Comparison of ENCODE assay signal across 18 mouse cellular contexts in genomic region chr1:172759525-172759924, GRCm38 (mm10).
DNase-seq lines count a peak whose midpoint lies in the region.
"Had no signal": no experiment of that assay in that cellular context is flagged by ENCODE, and none has a peak within 500 bp of the region (broad histone marks: within the 10 kb centered on the region; RNA-seq: fewer than 3 reads in every experiment).

No protein-coding gene starts in this region.

- intact Hi-C loops in left cerebral cortex, postnatal 14 days (cut with DNase I): no loop called here

- peak; percentile 16 to 38 for DNase-seq in frontal cortex, adult 2 months (ENCODE audit: extremely low spot score in 1 of 2, low spot score in 1 of 2)
- no peak for DNase-seq in frontal cortex, postnatal 10 days (ENCODE audit: low spot score in 2 of 2)
- DNase-seq in left cerebral cortex, adult 11 months (ENCODE audit: low spot score): peak; percentile 7
- DNase-seq in left cerebral cortex, postnatal 14 days (ENCODE audit: low spot score in 2 of 2): no peak
- DNase-seq in right cerebral cortex, adult 18-20 months: peak; percentile 17
- no peak for DNase-seq in right cerebral cortex, postnatal 14 days
- peak; percentile 36 for DNase-seq in telencephalon, adult 2 months (ENCODE audit: low read depth, low spot score)
- DNase-seq: adrenal gland, postnatal 10 days; adrenal gland, postnatal 36 days; B cell, adult 2 months; cerebellum, adult 11 months; cerebellum, adult 2 months; cerebellum, adult 9-11 months; cerebellum, postnatal 25 days; forebrain, postnatal 0 days; gastrocnemius, adult 2 months; gastrocnemius, postnatal 14 days; heart, adult 11 months had no signal

Comparison
In these comparisons a context has a peak if more than half of its experiments do, and no peak if none do; other contexts are left out.
1. DNase-seq: peak in frontal cortex, adult 2 months (2 of 2), left cerebral cortex, adult 11 months (single experiment), right cerebral cortex, adult 18-20 months (single experiment) and telencephalon, adult 2 months (single experiment); none in frontal cortex, postnatal 10 days (0 of 2), left cerebral cortex, postnatal 14 days (0 of 2) and right cerebral cortex, postnatal 14 days (single experiment).